Mouse (Mus musculus) limb, embryonic 12.5 days (tissue): Measurements from ENCODE around the gene Trim27. TPM values are rescaled to one million over a fixed set of nuclear protein-coding genes. Genes with fewer than 3 reads are reported as not detected.

Experiments
- polyA plus RNA-seq: library from polyadenylated mRNA; unstranded; fragments of >200 nt; fragmentation: Nextera tagmentation; extraction: Ambion mirVana; gene quantifications from 2 replicates; pipeline ENCODE4 v1.2.1, GENCODE M21; 2016

Trim27 gene
- polyA plus RNA-seq, 1 experiment from 2014 or later = 180 TPM

Other genes starting within 250 kb of the Trim27 start
- gene Olfr1370, start 104.5 kb upstream of the Trim27 start, polyA plus RNA-seq = not detected in 2 replicates
- not detected in 2 replicates for gene Olfr1369-ps1, start 68.0 kb upstream of the Trim27 start, polyA plus RNA-seq
- gene Olfr263, start 49.8 kb upstream of the Trim27 start, polyA plus RNA-seq = not detected in 2 replicates
- gene Olfr1368, start 33.6 kb upstream of the Trim27 start, polyA plus RNA-seq = not detected in 2 replicates
- gene Gpx5, start 113.3 kb downstream of the Trim27 start, polyA plus RNA-seq = not detected in 2 replicates
- gene Gpx6, start 132.7 kb downstream of the Trim27 start, polyA plus RNA-seq = 0.60 and 0.73 TPM in 2 replicates
- gene Olfr1367, start 167.5 kb downstream of the Trim27 start, polyA plus RNA-seq = not detected in 2 replicates
- 16.4 and 17.1 TPM in 2 replicates for gene Zscan12, start 183.4 kb downstream of the Trim27 start, polyA plus RNA-seq
- gene Zkscan3, start 223.3 kb downstream of the Trim27 start, polyA plus RNA-seq = 103 and 105 TPM in 2 replicates